Mouse (Mus musculus) brain, embryonic 14.5 days (tissue): ENCODE data around the gene Spout1.
"Not testable (repeated sequence)": the region's sequence is repeated elsewhere in the genome, so short reads cannot be mapped to it uniquely, and the experiment has no call there.

ENCODE experiments used
- CTCF ChIP-seq: fragments of 200-500 bp; IDR thresholded peaks from 2 replicates; pipeline ENCODE4 v1.5.1; 2012; ENCODE audit warnings: inconsistent platforms, mild to moderate bottlenecking, moderate library complexity, borderline replicate concordance; ENCODE audit not compliant: insufficient read depth, insufficient read length; ENCODE audit errors: extremely low read depth
- POLR2A ChIP-seq: fragments of 200-500 bp; IDR thresholded peaks from 2 replicates; pipeline ENCODE4 v1.6.1; 2012; ENCODE audit warnings: mild to moderate bottlenecking, inconsistent platforms, borderline replicate concordance; ENCODE audit not compliant: poor library complexity, insufficient read depth, insufficient read length, severe bottlenecking; ENCODE audit errors: extremely low read depth

- TF ChIP-seq CTCF, POLR2A: not testable (repeated sequence)
These were observed 452 bp upstream of the Spout1 start for GRCm38 (mm10) chr2:30178711-30179110.
